Mouse (Mus musculus) gonadal fat pad, adult 2 months (tissue): ENCODE data around the gene Insrr. TPM values are rescaled to one million over a fixed set of nuclear protein-coding genes. Genes with fewer than 3 reads are reported as not detected.

ENCODE experiments used
- DNase-seq: peaks from one replicate; pipeline ENCODE4 v3.0.0-alpha.2; 2012; ENCODE audit warnings: low read depth
- polyA plus RNA-seq: library from polyadenylated mRNA; depleted of rRNA; stranded (reverse); fragments of >200 nt; gene quantifications from 2 replicates; pipeline ENCODE4 v1.2.3, GENCODE M21; 2012; rRNA removed

Gene Insrr
- 2.0 and 2.8 TPM in 2 replicates for polyA plus RNA-seq

DNA sequence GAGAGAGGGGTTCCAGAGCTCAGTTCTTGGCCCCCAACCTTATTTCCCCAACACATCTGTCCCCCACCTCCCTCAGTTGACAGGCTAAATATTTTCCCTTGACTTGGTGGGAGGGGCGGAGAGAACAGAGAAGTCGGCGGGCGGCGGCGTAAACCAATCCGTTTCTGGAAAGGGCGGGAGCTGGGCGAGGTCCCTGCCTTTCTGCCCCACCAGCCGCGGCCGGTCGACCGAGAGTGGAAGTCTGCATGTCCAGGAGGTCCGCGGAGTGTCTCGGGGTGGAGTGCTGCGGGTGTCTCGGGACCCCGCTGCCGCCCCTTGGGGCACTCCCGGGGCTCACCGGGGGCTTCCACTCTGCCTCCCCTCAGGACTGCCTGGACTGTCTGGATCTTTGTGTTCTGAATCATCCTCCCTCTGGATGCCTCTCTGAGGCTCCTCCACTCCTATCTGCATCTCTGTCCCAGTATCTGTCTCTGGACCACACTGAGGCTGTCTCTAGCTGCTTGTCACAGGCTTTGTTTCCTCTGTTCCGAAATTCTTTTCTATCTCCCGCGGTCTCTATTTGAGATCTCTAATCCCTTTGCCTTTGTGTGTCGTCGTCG, at the start of gene Insrr:
Gene Insrr (plus strand): TSS at position 216 of the 599 bp plus-strand sequence.
- no peak for DNase-seq

DNA sequence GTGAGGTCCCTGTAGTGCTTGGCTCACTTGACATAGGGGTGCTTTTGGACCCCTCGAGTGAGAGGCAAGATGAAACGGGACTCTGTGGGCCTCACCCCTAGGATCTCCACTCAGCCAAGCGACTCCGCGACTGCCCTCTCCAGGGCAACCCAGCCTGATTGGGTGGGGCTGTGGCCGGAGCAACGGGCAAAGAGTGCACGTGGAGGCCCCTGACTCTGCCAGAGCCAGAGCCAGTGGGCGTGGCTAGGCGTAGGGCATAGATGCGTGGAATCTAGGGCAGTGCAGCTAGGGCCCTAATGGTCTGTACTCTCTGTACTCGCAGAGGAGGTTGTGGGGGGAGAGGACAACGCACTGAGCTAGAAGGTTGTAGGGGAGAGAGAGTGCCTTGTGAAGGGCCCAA, 48.3 kb upstream of the Insrr start, which contains the start of gene Lrrc71:
Gene Lrrc71 (minus strand): TSS at position 195 of the 400 bp plus-strand sequence.
- DNase-seq = no peak

GRCm38 (mm10) chr3:87749036-87749435, 47.7 kb upstream of the Insrr start:
- no peak for DNase-seq

DNA sequence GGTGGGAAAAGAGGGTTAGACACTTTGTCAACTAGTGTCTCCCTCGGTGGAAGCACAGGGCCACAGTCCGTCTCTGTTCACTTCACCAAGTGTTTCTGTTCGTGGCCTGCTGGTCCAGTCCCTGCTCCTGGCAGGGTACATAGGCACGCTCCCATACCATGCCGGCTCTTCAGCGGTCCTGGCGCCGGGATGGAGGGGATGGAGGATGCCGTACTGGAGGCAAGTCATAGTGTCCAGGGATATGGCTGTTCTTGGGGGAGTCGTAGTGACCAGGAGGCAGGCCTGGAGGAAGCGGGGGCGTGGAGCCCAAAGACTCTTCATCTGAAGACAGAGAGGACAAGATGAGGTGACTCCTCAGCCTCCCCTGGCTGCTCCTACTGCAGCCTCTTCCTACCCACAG, 46.8 kb upstream of the Insrr start:
- DNase-seq = no peak

DNA sequence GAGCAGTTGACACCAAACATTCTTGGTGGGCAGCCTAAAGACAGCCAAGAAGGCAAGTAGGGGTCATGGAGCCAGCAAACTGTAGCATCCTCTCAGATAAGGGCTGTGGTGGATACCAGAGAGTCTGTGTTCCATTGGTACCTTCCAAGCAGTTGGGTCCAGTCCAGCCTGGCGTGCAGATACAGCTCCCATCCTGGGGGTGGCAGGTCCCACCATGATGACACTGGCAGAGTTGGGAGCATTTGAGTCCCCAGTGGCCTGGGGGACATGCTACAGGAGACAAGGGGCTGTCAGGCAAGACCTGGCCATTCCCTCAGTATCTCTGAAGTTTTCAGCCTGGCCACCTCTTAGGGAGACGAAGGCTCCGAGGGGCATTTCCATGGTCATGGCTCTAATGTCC, 44.2 kb upstream of the Insrr start:
- no peak for DNase-seq

DNA sequence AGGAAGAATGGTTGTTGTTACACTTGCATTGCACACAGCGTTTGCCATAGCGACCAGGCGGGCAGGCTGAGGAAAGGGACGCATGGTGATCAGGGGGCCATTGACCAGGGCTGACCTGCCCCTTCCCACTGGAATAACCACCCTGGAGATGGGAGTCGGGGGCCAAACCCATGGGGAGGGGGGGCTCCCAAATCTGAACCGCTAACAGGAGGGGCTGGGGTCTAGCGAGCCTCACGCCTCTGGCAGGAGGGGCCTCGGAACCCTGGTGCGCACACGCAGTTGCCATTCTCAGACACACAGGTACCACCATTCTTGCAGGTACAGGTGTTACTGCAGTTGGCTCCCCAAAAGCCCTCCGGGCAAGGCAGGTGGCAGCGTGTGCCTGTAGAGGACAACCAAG, 42.9 kb upstream of the Insrr start:
- no peak for DNase-seq

GRCm38 (mm10) chr3:87755964-87756363, 40.8 kb upstream of the Insrr start:
- DNase-seq = no peak

- no peak for DNase-seq
Measured at GRCm38 (mm10) chr3:87756488-87756887, 40.3 kb upstream of the Insrr start.

GRCm38 (mm10) chr3:87758641-87759040, 38.1 kb upstream of the Insrr start:
- DNase-seq = no peak

- DNase-seq = no peak
Measured at GRCm38 (mm10) chr3:87761408-87762375, 35.1 kb upstream of the Insrr start.

DNA sequence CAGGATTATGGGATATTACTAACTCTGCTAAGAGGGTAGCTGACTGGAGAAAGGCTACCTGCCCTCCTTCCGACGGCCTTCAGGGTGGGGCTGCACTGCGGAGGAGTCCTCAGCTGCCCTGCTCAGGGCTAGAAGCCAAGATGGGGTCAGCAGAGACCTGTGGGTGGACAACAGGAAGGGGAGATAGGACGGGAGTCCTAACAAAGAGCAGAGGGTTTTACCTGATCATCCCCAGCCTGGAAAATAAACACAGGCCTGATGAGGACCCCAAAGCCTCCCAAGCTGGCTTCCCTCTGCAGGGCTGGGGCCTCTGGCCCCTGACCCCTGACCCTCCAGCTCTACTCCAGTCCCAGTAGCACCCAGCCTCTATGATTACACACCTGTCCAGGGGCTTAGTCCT, 33.5 kb upstream of the Insrr start:
- DNase-seq = no peak

GRCm38 (mm10) chr3:87763683-87764289, 33.0 kb upstream of the Insrr start:
- no peak for DNase-seq

DNA sequence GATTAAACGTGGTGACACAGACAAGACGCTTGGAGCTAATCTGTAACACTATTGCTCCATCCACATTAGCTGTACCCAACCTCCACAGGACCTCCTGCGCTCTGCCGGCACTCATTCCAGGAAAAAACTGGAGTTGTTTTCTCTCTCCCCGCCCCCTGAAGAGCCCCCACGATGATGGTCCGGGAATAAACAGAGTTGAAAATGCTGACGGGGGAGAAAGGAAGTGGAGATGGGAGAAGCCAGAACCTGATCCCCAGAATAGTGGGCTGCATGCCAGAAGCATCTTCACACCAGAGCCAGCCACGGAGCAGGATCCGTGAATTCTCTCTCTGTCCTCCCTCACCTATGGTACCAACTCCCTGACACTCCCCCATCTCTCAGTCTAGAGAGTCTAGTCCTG, 32.2 kb upstream of the Insrr start:
- DNase-seq = no peak

- no peak for DNase-seq
Measured at GRCm38 (mm10) chr3:87765091-87765490, 31.7 kb upstream of the Insrr start.

- no peak for DNase-seq
Measured at GRCm38 (mm10) chr3:87765631-87766283, 31.0 kb upstream of the Insrr start.

DNA sequence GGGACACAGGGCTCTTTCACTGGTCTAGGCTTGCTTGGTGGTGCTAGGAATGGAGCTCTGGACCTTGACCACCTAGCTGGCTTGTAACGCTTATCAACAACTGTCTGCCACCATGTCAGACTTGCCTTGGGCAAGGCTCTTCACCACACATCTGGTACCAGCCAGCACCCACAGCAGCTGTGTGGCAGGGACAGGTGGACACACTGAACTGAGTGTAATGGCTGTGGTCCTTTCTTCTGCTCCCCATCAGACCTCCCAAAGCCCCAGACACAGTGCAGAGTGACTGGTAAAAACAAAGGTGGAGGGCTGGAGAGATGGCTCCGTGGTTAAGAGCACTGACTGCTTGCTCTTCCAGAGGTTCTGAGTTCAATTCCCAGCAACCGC, 30.5 kb upstream of the Insrr start:
- no peak for DNase-seq

DNA sequence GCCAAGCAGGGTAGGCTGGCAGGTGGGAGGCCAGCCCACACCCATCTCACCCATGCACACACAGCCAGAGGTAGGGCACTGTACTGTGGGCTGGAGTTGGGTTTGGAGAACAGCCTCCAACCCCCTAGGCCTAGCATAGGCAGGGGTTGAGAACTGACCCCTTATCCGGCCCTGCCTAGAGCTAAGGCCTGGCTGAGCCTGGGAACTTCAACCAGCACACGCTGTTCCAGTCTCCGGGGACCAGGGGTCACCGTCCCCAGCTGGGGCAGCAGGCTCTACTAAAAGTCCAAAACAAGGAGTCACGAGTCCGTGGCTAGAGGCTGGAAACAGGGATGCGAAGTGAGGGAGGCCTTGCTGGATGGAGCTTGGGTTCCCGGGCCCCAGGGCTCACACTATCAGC, 29.0 kb upstream of the Insrr start:
- no peak for DNase-seq

DNA sequence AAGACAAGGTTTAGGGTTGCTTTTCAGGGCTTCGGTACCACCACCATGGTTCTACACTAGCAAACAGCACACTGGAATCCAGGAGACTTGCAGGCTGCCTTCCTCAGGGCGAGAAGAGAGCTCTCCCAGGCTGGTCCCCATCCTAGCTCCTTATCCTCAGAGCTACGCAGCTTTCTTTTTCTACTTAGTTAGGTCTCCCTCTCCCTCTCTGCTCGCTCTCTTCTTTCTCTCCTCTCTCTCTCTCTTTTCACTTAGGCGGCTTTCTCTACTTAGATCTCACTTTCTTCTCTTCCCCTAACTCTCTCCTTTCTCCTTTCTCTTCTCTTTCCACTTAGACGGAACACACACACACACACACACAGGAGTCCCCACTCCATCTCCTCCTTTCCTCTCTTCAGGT, 28.3 kb upstream of the Insrr start:
- no peak for DNase-seq

- no peak for DNase-seq
Measured at GRCm38 (mm10) chr3:87768844-87769243, 27.9 kb upstream of the Insrr start.

DNA sequence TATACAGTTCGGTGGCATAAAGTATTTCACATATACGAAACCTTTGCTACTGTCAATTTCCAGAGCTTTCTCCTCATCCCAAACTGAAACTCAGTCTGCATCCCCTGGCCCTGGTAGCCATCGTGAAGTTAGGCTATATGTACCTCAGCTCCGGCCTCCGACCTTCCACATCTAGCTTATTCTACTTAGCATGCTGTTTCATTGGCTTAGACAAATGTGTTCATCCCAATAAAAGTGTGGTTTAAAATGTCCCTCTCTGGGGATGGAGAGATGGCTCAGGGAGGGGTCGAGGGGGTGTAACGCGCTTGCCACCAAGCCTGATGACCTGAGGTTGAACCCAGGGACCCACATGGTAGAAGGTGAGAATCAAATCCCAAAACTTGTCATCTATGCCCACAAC, 27.2 kb upstream of the Insrr start:
- no peak for DNase-seq

DNA sequence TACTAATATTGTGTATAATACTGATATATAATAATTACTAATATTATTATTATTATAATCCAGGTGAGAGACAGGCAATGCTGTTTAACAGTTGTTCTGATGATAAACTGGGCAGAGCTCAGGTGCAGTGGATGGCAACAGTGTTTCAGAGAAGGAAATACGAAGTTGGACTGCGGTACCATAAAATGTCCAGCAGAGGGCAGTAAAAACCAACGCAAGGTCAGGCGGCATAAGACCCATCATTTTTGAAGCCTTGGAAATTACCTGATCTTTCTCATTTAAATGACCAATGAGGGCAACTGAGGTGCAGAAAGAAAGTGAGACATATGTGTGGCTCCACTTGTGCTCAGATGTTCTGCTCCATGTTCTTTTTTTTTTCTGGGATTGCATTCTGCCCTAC, 26.5 kb upstream of the Insrr start:
- no peak for DNase-seq

- DNase-seq = no peak
Measured at GRCm38 (mm10) chr3:87771088-87771487, 25.7 kb upstream of the Insrr start.
